Mouse (Mus musculus) CH12.LX (cell line): ENCODE results near the gene 2300009A05Rik. TPM values are rescaled to one million over a fixed set of nuclear protein-coding genes. Genes with fewer than 3 reads are reported as not detected.

Experiments
- DNase-seq: peaks from one replicate; pipeline ENCODE4 v3.0.0-alpha.2; 2013; ENCODE audit errors: extremely low read depth
- H3K27ac ChIP-seq: 2 replicates; pipeline ENCODE4 v1.5.1; 2012; ENCODE audit warnings: low read depth, mild to moderate bottlenecking, control low read depth, moderate library complexity; ENCODE audit not compliant: insufficient read depth
- H3K27me3 ChIP-seq: replicated peaks from 2 replicates; pipeline ENCODE3; 2012; ENCODE audit warnings: inconsistent platforms
- H3K36me3 ChIP-seq, 2 experiments: replicated peaks in 1 of 2; 2 replicates each; pipeline versions ENCODE3 to v1.6.1; 2012; ENCODE audit warnings: inconsistent platforms in 1 of 2, low read length in 1 of 2, mild to moderate bottlenecking in 1 of 2, mixed read lengths in 1 of 2, moderate library complexity in 1 of 2; ENCODE audit not compliant: control insufficient read depth in 1 of 2, insufficient read depth in 1 of 2
- H3K4me1 ChIP-seq, 2 experiments: 2 replicates each; pipeline ENCODE4 v1.6.1; 2012; ENCODE audit warnings: inconsistent platforms in 1 of 2, moderate library complexity in 1 of 2; ENCODE audit not compliant: insufficient read depth in 2 of 2, control insufficient read depth in 1 of 2
- H3K4me2 ChIP-seq: 2 replicates; pipeline ENCODE4 v1.6.1; 2012; ENCODE audit warnings: low read depth, mild to moderate bottlenecking, control low read depth; ENCODE audit not compliant: poor library complexity, insufficient read depth, severe bottlenecking
- H3K4me3 ChIP-seq, 3 experiments: fragments of 150-350 bp in 1 of 3; sonication (generic) in 1 of 3; replicated peaks in 1 of 3; 2 replicates each; pipeline versions ENCODE3 to v1.5.1; 2011 to 2012; ENCODE audit warnings: low read depth in 2 of 3, low read length in 2 of 3, mild to moderate bottlenecking in 2 of 3, moderate library complexity in 2 of 3, control low read depth in 1 of 3, improper control_type of control experiment in 1 of 3, inconsistent platforms in 1 of 3, mixed read lengths in 1 of 3; ENCODE audit not compliant: poor library complexity in 1 of 3
- H3K79me2 ChIP-seq: replicated peaks from 2 replicates; pipeline ENCODE4 v1.6.1; 2012; ENCODE audit warnings: mild to moderate bottlenecking, moderate library complexity; ENCODE audit not compliant: control insufficient read depth, poor library complexity, insufficient read depth, severe bottlenecking; ENCODE audit errors: extremely low read depth
- H3K9ac ChIP-seq: 2 replicates; pipeline ENCODE4 v1.6.1; 2012; ENCODE audit warnings: low read depth, mild to moderate bottlenecking, control low read depth, moderate library complexity; ENCODE audit not compliant: insufficient read depth
- H3K9me3 ChIP-seq: replicated peaks from 2 replicates; pipeline ENCODE3; 2012; ENCODE audit warnings: low read length, inconsistent platforms, mixed read lengths
- CHD1 ChIP-seq: IDR thresholded peaks from 2 replicates; pipeline ENCODE4 v1.6.1; 2012; ENCODE audit warnings: low read depth, low read length, improper control_type of control experiment, inconsistent platforms
- E2F4 ChIP-seq: IDR thresholded peaks from 2 replicates; pipeline ENCODE4 v1.6.1; 2011; ENCODE audit warnings: low read depth, low read length, improper control_type of control experiment; ENCODE audit not compliant: insufficient replicate concordance
- EP300 ChIP-seq: IDR thresholded peaks from 2 replicates; pipeline ENCODE4 v1.6.1; 2011; ENCODE audit warnings: low read length, improper control_type of control experiment
- GABPA ChIP-seq: IDR thresholded peaks from 2 replicates; pipeline ENCODE4 v1.6.1; 2012; ENCODE audit warnings: low read depth, low read length, improper control_type of control experiment, inconsistent platforms; ENCODE audit not compliant: insufficient replicate concordance
- HCFC1 ChIP-seq: IDR thresholded peaks from 2 replicates; pipeline ENCODE4 v1.6.1; 2012; ENCODE audit warnings: low read depth, mild to moderate bottlenecking, inconsistent platforms, low read length, improper control_type of control experiment
- JUN ChIP-seq: IDR thresholded peaks from 2 replicates; pipeline ENCODE4 v1.6.1; 2011; ENCODE audit warnings: low read depth, mild to moderate bottlenecking, low read length, improper control_type of control experiment, moderate library complexity; ENCODE audit not compliant: insufficient read depth
- JUND ChIP-seq: conservative IDR thresholded peaks from 2 replicates; pipeline ENCODE4 v1.6.1; 2011; ENCODE audit warnings: low read depth, low read length, improper control_type of control experiment
- KAT2A ChIP-seq: IDR thresholded peaks from 2 replicates; pipeline ENCODE4 v1.6.1; 2012; ENCODE audit warnings: low read length, improper control_type of control experiment, inconsistent platforms; ENCODE audit not compliant: insufficient replicate concordance
- MXI1 ChIP-seq: IDR thresholded peaks from 2 replicates; pipeline ENCODE4 v1.6.1; 2011; ENCODE audit warnings: mild to moderate bottlenecking, low read depth, low read length, improper control_type of control experiment
- MYC ChIP-seq: IDR thresholded peaks from 2 replicates; pipeline ENCODE4 v1.6.1; 2011; ENCODE audit warnings: low read depth, mild to moderate bottlenecking, improper control_type of control experiment, low read length
- RAD21 ChIP-seq: IDR thresholded peaks from 2 replicates; pipeline ENCODE4 v1.6.1; 2011; ENCODE audit warnings: low read depth, mild to moderate bottlenecking, low read length, improper control_type of control experiment, moderate library complexity
- SMC3 ChIP-seq: IDR thresholded peaks from 2 replicates; pipeline ENCODE4 v1.6.1; 2011; ENCODE audit warnings: low read depth, low read length, improper control_type of control experiment
- UBTF ChIP-seq: IDR thresholded peaks from 2 replicates; pipeline ENCODE4 v1.6.1; 2012; ENCODE audit warnings: low read depth, mild to moderate bottlenecking, inconsistent platforms, low read length, improper control_type of control experiment, moderate library complexity
- ZNF384 ChIP-seq: IDR thresholded peaks from 2 replicates; pipeline ENCODE4 v1.6.1; 2012; ENCODE audit warnings: low read depth, low read length, improper control_type of control experiment, inconsistent platforms
- dilution Hi-C: fragments of 300-500 bp; cut with MboI; formaldehyde crosslinking; loops from 2 replicates; pipeline ENCODE4 v1.14.3; 2020; ENCODE audit warnings: low sequenced_read_pairs; ENCODE audit not compliant: extremely low pct_unique_long_range_greater_than_20kb, extremely low pct_ligation_motif_present
- in situ Hi-C: fragments of 300-500 bp; cut with MboI; formaldehyde crosslinking; loops from 3 replicates; pipeline ENCODE4 v1.14.3; 2019; ENCODE audit warnings: low sequenced_read_pairs, low pct_ligation_motif_present, low pct_unique_long_range_greater_than_20kb, mixed read lengths
- polyA plus RNA-seq: library from polyadenylated mRNA; unstranded; fragments of >175 nt; gene quantifications from 2 replicates; pipeline ENCODE4 v1.2.1, GENCODE M21; 2012; ENCODE audit warnings: low read depth; ENCODE audit not compliant: insufficient read length
- total RNA-seq, 2 experiments: library from RNA; depleted of rRNA; stranded (reverse); fragments of 300-350 nt in 1 of 2; fragments of >200 nt in 1 of 2; gene quantifications; 2 replicates each; pipeline ENCODE4 v1.2.3; 2012 to 2014

The 2300009A05Rik gene
- total and polyA plus RNA-seq, 3 experiments = 13.0 to 20.4 (median 13.8) TPM

DNA sequence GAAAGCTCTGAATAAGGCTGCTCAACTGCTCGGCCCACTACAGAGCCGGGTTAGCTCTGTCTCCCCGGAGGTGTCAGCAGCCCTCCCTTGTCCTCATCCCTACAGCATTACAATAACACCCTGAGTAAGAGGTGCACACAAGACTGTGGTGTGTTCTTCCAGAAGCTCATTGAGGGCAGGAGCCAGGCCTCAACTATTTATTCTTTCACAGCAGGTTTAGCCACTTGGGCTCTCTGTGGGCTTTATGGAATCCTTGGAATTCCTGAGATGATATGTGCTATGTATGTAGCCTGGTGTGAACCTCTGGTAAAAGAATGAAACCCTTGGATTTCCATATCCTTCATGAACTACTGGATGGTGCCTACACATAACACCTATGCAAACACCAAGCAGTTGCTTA, 49.8 kb downstream of the 2300009A05Rik start:
- no peak overlapping the region for H3K4me3 ChIP-seq

GRCm38 (mm10) chr9:63348146-63348545, 50.9 kb downstream of the 2300009A05Rik start:
- Histone ChIP-seq H3K27me3 (no peaks in the 10 kb centered on the region), H3K36me3 (peaks cover 4 to 37% of the 10 kb centered on the region in 2 experiments), H3K4me1 (peaks cover 0 to 33% of the 10 kb centered on the region in 2 experiments; a peak in 2 of 4 replicates), H3K9me3 (no peaks in the 10 kb centered on the region), H3K27ac (no peak overlapping the region), H3K79me2 (no peaks in the 10 kb centered on the region), H3K4me3 (no peak overlapping the region), H3K4me2 (no peak overlapping the region), H3K9ac (no peak overlapping the region)
- DNase-seq = no peak
- in situ Hi-C loops (no loop called here), dilution Hi-C loops (no loop called here)
- TF ChIP-seq MXI1 (no peak), E2F4 (no peak), GABPA (no peak)

More for the DNA sequence above, 49.8 kb downstream of the 2300009A05Rik start:
- in situ Hi-C loops = no loop called here
- no peaks in the 10 kb centered on the region for H3K9me3 ChIP-seq
- peaks cover 0 to 38% of the 10 kb centered on the region in 2 experiments; a peak in 2 of 4 replicates for H3K4me1 ChIP-seq
- no peak for TF ChIP-seq JUND
- TF ChIP-seq CHD1 = no peak
- H3K4me2 ChIP-seq = no peak overlapping the region
- H3K27me3 ChIP-seq = no peaks in the 10 kb centered on the region
- no peak overlapping the region for H3K9ac ChIP-seq
- no peak for DNase-seq
- no peaks in the 10 kb centered on the region for H3K79me2 ChIP-seq
- no peak overlapping the region for H3K27ac ChIP-seq
- peaks cover 5 to 32% of the 10 kb centered on the region in 2 experiments for H3K36me3 ChIP-seq
- dilution Hi-C loops = no loop called here

DNA sequence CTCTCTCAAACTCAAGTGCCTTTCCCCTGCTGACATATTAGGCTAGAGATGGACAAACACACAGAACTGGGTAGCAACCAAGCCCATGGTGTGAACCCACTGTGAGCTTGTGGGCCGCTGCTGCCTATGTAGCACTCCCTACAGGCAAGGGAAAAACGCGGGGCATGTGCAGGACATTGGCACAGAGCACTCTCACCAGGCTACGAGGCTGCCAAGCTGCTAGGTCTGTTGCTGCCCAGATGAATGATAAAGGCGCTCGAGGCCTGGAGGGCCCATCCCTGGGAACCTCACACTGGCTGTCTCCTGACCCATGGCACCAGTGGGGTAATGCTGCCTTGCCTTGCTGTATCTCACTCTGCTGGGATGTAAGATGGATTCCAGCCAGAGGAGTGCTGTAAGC, 53.0 kb downstream of the 2300009A05Rik start:
- H3K27ac ChIP-seq = no peak overlapping the region
- H3K4me2 ChIP-seq = no peak overlapping the region
- in situ Hi-C loops = no loop called here
- H3K27me3 ChIP-seq = no peaks in the 10 kb centered on the region
- H3K9ac ChIP-seq = no peak overlapping the region
- no peaks in the 10 kb centered on the region for H3K79me2 ChIP-seq
- no peak overlapping the region for H3K4me3 ChIP-seq
- TF ChIP-seq ZNF384 (no peak), UBTF (no peak), SMC3 (no peak), KAT2A (no peak), EP300 (no peak), MYC (no peak), JUN (no peak), GABPA (no peak), RAD21 (no peak), HCFC1 (no peak)
- TF ChIP-seq, all 38 proteins: peak for 0
- Histone ChIP-seq H3K9me3 (no peaks in the 10 kb centered on the region), H3K4me1 (peaks cover 0 to 28% of the 10 kb centered on the region in 2 experiments; a peak in 2 of 4 replicates), H3K36me3 (peaks cover 4 to 45% of the 10 kb centered on the region in 2 experiments)
- dilution Hi-C loops = no loop called here
- DNase-seq = no peak

Other genes starting within 250 kb of the 2300009A05Rik start
- 10.4 and 10.8 TPM in 2 replicates for gene Map2k5, start 21.3 kb downstream of the 2300009A05Rik start, total RNA-seq (2012; rRNA removed)
- 11.2 and 11.7 TPM in 2 replicates for gene Map2k5, start 21.3 kb downstream of the 2300009A05Rik start, total RNA-seq (2014; rRNA removed)
- 20.2 and 22.6 TPM in 2 replicates for gene Map2k5, start 21.3 kb downstream of the 2300009A05Rik start, polyA plus RNA-seq
- gene Iqch, start 203.2 kb upstream of the 2300009A05Rik start, total RNA-seq (2012; rRNA removed) = 0.04 TPM in 2 replicates
- gene Iqch, start 203.2 kb upstream of the 2300009A05Rik start, total RNA-seq (2014; rRNA removed) = 0.08 and 0.15 TPM in 2 replicates
- gene Iqch, start 203.2 kb upstream of the 2300009A05Rik start, polyA plus RNA-seq = 0.18 and 0.21 TPM in 2 replicates
- gene Aagab, start 203.4 kb upstream of the 2300009A05Rik start, total RNA-seq (2012; rRNA removed) = 14.3 and 14.5 TPM in 2 replicates
- 14.3 and 14.5 TPM in 2 replicates for gene Aagab, start 203.4 kb upstream of the 2300009A05Rik start, total RNA-seq (2014; rRNA removed)
- gene Aagab, start 203.4 kb upstream of the 2300009A05Rik start, polyA plus RNA-seq = 27.8 and 36.6 TPM in 2 replicates